Mouse (Mus musculus) right cerebral cortex, postnatal 14 days (tissue): ENCODE measurements around the gene Vps37b.

Source experiments
- DNase-seq: peaks from one replicate; pipeline ENCODE4 v3.0.0; 2022

Vps37b gene

GRCm38 (mm10) chr5:123997811-123998210, 34.3 kb downstream of the Vps37b start:
- DNase-seq, result peak; percentile 53

- no peak for DNase-seq
Measured at GRCm38 (mm10) chr5:123997211-123997751, 34.8 kb downstream of the Vps37b start.

- no peak for DNase-seq
Measured at GRCm38 (mm10) chr5:123996695-123997094, 35.4 kb downstream of the Vps37b start.

GRCm38 (mm10) chr5:123996194-123996593, 35.9 kb downstream of the Vps37b start:
- DNase-seq, result peak; percentile 60

- no peak for DNase-seq
Measured at GRCm38 (mm10) chr5:123995388-123995787, 36.7 kb downstream of the Vps37b start.

GRCm38 (mm10) chr5:123994468-123994867, 37.6 kb downstream of the Vps37b start:
- DNase-seq, result no peak

GRCm38 (mm10) chr5:123993263-123994036, 38.6 kb downstream of the Vps37b start:
- DNase-seq, result peak; percentile 69

GRCm38 (mm10) chr5:123992794-123993193, 39.3 kb downstream of the Vps37b start:
- peak; percentile 87 for DNase-seq

- DNase-seq, result no peak
Measured at GRCm38 (mm10) chr5:123992193-123992637, 39.9 kb downstream of the Vps37b start.

GRCm38 (mm10) chr5:123991321-123991720, 40.7 kb downstream of the Vps37b start:
- no peak for DNase-seq

- no peak for DNase-seq
Measured at GRCm38 (mm10) chr5:123989941-123990885, 41.9 kb downstream of the Vps37b start.

- DNase-seq, result no peak
Measured at GRCm38 (mm10) chr5:123987511-123987910, 44.6 kb downstream of the Vps37b start.

GRCm38 (mm10) chr5:123986925-123987324, 45.1 kb downstream of the Vps37b start:
- no peak for DNase-seq

- DNase-seq, result no peak
Measured at GRCm38 (mm10) chr5:123985434-123985833, 46.6 kb downstream of the Vps37b start.

GRCm38 (mm10) chr5:123982838-123983237, 49.2 kb downstream of the Vps37b start:
- no peak for DNase-seq

- DNase-seq, result no peak
Measured at GRCm38 (mm10) chr5:123981250-123981554, 50.9 kb downstream of the Vps37b start.

GRCm38 (mm10) chr5:123980521-123981249, 51.4 kb downstream of the Vps37b start:
- no peak for DNase-seq

GRCm38 (mm10) chr5:123979980-123980369, 52.1 kb downstream of the Vps37b start:
- no peak for DNase-seq

- no peak for DNase-seq
Measured at GRCm38 (mm10) chr5:123979221-123979979, 52.7 kb downstream of the Vps37b start.

GRCm38 (mm10) chr5:123978131-123978530, 53.9 kb downstream of the Vps37b start:
- no peak for DNase-seq

GRCm38 (mm10) chr5:123977231-123977630, 54.8 kb downstream of the Vps37b start:
- DNase-seq, result no peak

- DNase-seq, result no peak
Measured at GRCm38 (mm10) chr5:123975668-123976180, 56.3 kb downstream of the Vps37b start.
